Mouse (Mus musculus): ENCODE measurements around the gene Gm21885.
"Not testable (repeated sequence)": the region's sequence is repeated elsewhere in the genome, so short reads cannot be mapped to it uniquely, and the experiment has no call there.

DNA sequence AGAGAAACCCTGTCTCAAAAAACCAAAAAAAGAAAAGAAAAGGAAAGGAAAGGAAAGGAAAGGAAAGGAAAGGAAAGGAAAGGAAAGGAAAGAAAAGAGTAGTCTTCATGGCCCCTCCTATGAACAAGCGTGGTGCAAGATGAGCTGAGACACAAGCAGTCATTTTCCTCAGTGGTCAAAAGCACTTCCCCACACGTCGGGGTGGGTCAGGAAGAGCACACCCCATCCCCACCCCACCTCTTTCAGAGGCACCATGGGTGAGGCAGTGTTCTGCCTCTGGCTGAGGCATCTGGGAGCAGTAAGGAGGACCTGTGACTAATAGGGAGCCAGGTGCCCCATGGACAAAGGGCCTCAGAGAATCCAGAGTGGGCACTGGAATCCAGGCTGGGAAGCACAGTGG is 15.5 kb upstream of the Gm21885 start:
- not testable (repeated sequence) for TF ChIP-seq POLR2A (IDR thresholded peaks at IDR 0.05; ENCODE audit: insufficient read depth, low read length); CTCF (IDR thresholded peaks at IDR 0.05; ENCODE audit: low read depth, low read length); EP300 (IDR thresholded peaks at IDR 0.05; ENCODE audit: insufficient read depth, low read depth, low read length)

Data from ES-Bruce4 (cell line).